Mouse (Mus musculus): Measurements from ENCODE around the gene A030003K21Rik. TPM values are rescaled to one million over a fixed set of nuclear protein-coding genes. Genes with fewer than 3 reads are reported as not detected.

The A030003K21Rik gene
- polyA plus RNA-seq, 1 experiment from 2014 or later = not detected

DNA sequence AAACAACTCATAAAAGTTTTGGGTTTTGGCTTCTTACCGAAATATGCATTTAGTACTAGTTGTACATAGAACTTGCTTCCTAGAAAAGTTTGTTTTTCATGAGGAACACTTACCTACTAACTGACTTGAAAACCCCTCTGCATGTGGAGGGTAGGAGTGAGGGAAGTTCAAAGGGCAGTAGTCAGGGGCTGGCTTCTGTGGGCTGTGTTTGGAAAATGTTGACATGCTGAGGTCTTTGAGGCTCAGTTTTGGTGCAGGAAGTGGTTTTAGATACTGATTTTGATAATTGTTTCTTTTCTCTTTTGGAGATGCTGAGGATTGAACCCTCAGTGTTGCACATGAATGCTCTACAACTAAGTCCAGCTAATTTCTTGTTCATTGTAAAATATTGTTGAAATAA, 42.6 kb downstream of the A030003K21Rik start:
- 90% methylated on average over 1 of the region's 1 CpGs for WGBS
- no peak overlapping the region for H3K4me2 ChIP-seq (replicated peaks)

GRCm38 (mm10) chr1:82893269-82893668, 49.9 kb downstream of the A030003K21Rik start:
- H3K36me3 ChIP-seq = peaks cover 42% of the 10 kb centered on the region

More for the DNA sequence above, 42.6 kb downstream of the A030003K21Rik start:
- Histone ChIP-seq H3K9me3 (no peaks in the 10 kb centered on the region), H3K36me3 (peaks cover 29% of the 10 kb centered on the region), H3K9ac (no peak overlapping the region), H3K27ac (no peak overlapping the region), H3K27me3 (no peaks in the 10 kb centered on the region), H3K4me1 (no peaks in the 10 kb centered on the region), H3K4me3 (no peak overlapping the region)
- no peak for ATAC-seq (ENCODE audit: low FRiP score, low read depth)

More at GRCm38 (mm10) chr1:82893269-82893668, 49.9 kb downstream of the A030003K21Rik start:
- Histone ChIP-seq H3K9ac (no peak overlapping the region), H3K4me2 (replicated peaks) (no peak overlapping the region), H3K4me1 (no peaks in the 10 kb centered on the region), H3K9me3 (no peaks in the 10 kb centered on the region), H3K4me3 (no peak overlapping the region), H3K27ac (no peak overlapping the region), H3K27me3 (no peaks in the 10 kb centered on the region)
- 97% methylated on average over 7 of the region's 7 CpGs for WGBS
- no peak for ATAC-seq (ENCODE audit: low FRiP score, low read depth)

Other genes with a start within 250 kb of the A030003K21Rik start
- gene Mff, start 218.5 kb downstream of the A030003K21Rik start, polyA plus RNA-seq (2015; fragmentation: Nextera tagmentation; extraction: Ambion mirVana) = 220 and 230 TPM in 2 replicates
- gene Tm4sf20, start 174.9 kb downstream of the A030003K21Rik start, polyA plus RNA-seq (2015; fragmentation: Nextera tagmentation; extraction: Ambion mirVana) = 0.20 and 0.23 TPM in 2 replicates
- not detected in 2 replicates for gene Gm47791, start 172.1 kb downstream of the A030003K21Rik start, polyA plus RNA-seq (2015; fragmentation: Nextera tagmentation; extraction: Ambion mirVana)
- 25.3 and 27.4 TPM in 2 replicates for gene Agfg1, start 103.9 kb downstream of the A030003K21Rik start, polyA plus RNA-seq (2015; fragmentation: Nextera tagmentation; extraction: Ambion mirVana)
- 0.18 TPM in 1 of 2 replicates, not detected in the other for gene A030005L19Rik, start 30.1 kb downstream of the A030003K21Rik start, polyA plus RNA-seq (2015; fragmentation: Nextera tagmentation; extraction: Ambion mirVana)
- gene A030014E15Rik, start 18.5 kb downstream of the A030003K21Rik start, polyA plus RNA-seq (2015; fragmentation: Nextera tagmentation; extraction: Ambion mirVana) = not detected in 2 replicates
- gene Gm6217, start 12.0 kb downstream of the A030003K21Rik start, polyA plus RNA-seq (2015; fragmentation: Nextera tagmentation; extraction: Ambion mirVana) = not detected in 2 replicates
- not detected in 2 replicates for gene Gm7544, start 12.6 kb upstream of the A030003K21Rik start, polyA plus RNA-seq (2015; fragmentation: Nextera tagmentation; extraction: Ambion mirVana)
- not detected in 2 replicates for gene Gm47955, start 16.9 kb upstream of the A030003K21Rik start, polyA plus RNA-seq (2015; fragmentation: Nextera tagmentation; extraction: Ambion mirVana)
- gene Gm47959, start 57.2 kb upstream of the A030003K21Rik start, polyA plus RNA-seq (2015; fragmentation: Nextera tagmentation; extraction: Ambion mirVana) = not detected in 2 replicates
- 0.38 and 0.43 TPM in 2 replicates for gene Slc19a3, start 95.1 kb upstream of the A030003K21Rik start, polyA plus RNA-seq (2015; fragmentation: Nextera tagmentation; extraction: Ambion mirVana)
- not detected in 2 replicates for gene Krtap28-10, start 99.1 kb upstream of the A030003K21Rik start, polyA plus RNA-seq (2015; fragmentation: Nextera tagmentation; extraction: Ambion mirVana)
- not detected in 2 replicates for gene Gm47969, start 101.5 kb upstream of the A030003K21Rik start, polyA plus RNA-seq (2015; fragmentation: Nextera tagmentation; extraction: Ambion mirVana)
- not detected in 2 replicates for gene A030005K14Rik, start 116.0 kb upstream of the A030003K21Rik start, polyA plus RNA-seq (2015; fragmentation: Nextera tagmentation; extraction: Ambion mirVana)
- gene Krtap28-13, start 117.5 kb upstream of the A030003K21Rik start, polyA plus RNA-seq (2015; fragmentation: Nextera tagmentation; extraction: Ambion mirVana) = not detected in 2 replicates
- gene Ccl20, start 173.4 kb upstream of the A030003K21Rik start, polyA plus RNA-seq (2015; fragmentation: Nextera tagmentation; extraction: Ambion mirVana) = not detected in 2 replicates
- gene Daw1, start 216.4 kb upstream of the A030003K21Rik start, polyA plus RNA-seq (2015; fragmentation: Nextera tagmentation; extraction: Ambion mirVana) = 0.14 TPM in 1 of 2 replicates, not detected in the other